Mouse (Mus musculus): ENCODE data around the gene Ssu72.
"Not testable (repeated sequence)": the region's sequence is repeated elsewhere in the genome, so short reads cannot be mapped to it uniquely, and the experiment has no call there.

Ssu72 gene

GRCm38 (mm10) chr4:155700425-155700824, 4.2 kb upstream of the Ssu72 start:
- no peak for DNase-seq (ENCODE audit: low spot score)

GRCm38 (mm10) chr4:155703425-155703929, 1.1 kb upstream of the Ssu72 start:
- no peak for DNase-seq (ENCODE audit: low spot score)

DNA sequence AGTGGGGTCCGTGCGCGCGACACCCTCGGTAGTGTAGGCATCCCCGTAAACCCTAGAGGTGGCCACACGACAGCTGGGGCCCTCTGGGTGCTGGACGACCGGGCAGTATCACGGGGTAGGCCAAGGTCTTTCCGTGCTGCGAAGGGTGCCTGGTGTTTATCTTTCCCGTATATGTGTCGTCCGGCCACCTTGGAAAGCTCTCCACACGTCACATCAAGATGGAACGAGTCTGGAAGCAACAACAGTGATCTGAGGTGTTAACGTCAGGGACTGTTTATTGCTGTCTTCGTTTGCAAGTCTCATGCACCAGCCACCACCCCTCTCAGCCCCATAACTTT, 961 bp downstream of the Ssu72 start:
- no peak for DNase-seq (ENCODE audit: low spot score)

DNA sequence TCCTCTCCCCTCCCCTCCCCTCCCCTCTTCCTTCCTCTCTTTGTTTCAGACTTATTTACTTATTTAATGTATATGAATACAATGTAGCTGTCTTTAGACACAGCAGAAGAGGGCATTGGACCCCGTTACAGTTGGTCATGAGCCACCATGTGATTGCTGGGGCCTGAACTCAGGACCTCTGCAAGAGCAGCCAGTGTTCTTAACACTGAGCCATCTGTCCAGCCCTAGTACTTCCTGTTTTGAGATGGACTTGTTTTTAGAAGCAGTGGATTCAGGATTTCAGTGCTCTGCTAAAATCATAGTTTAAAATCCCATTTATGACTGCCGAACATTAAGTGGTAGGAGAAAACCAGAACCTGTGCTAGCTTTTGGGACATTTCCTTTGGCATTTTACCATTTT, 4.0 kb downstream of the Ssu72 start:
- no peak for DNase-seq (ENCODE audit: low spot score)

DNA sequence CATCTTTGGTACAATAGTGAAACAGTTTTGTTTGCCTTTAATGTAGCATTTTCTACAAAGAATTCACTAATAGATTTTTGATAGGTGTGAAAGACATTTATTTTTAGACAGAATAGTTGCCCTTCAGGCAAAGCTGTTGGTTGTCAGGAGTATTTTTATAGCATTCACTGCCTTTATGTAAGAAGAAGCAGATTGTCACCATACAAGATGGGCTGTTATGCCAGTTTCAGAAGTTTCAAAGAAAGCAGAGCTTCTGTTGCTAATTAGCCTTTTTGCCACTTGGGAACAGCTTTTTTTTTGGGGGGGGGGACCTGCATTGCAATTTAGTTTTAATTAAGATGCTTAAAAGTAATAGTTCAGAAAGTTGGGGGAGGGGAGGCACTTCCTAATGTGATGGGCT, 4.4 kb downstream of the Ssu72 start:
- no peak for DNase-seq (ENCODE audit: low spot score)

DNA sequence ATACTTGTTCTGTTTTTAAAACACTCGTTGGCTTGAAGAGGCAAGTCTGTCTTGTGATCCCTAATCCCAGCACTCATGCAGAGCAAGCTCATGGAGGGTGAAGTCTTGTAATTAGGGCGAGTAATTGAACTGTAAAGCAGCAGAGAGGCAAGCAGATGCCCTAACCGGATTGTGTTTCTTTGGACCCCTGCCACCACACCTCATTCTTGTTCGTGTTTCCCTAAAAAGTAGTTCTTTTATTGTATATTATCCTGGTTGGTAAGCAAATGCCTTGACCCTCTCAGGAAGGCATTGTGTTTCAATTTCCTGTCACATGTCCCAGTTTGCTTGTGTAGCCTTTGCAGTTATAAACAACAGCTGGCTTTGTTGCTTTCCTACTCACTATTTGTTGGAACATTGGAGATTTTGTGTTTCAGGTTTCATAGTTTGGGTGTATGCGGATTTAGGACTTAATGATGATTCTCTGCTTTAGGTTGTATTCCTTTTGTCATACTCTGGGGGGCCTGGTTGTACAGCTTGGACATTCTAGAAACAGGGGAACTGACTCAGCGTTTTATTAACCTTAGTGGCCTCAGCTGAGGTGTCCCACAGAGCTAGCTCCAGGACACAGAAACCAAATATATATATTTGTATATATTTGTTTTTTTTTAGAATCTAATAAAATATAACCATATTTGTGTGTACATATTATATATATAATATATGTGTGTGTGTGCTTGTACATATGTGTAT, 6.1 kb downstream of the Ssu72 start:
- DNase-seq (ENCODE audit: low spot score): no peak

DNA sequence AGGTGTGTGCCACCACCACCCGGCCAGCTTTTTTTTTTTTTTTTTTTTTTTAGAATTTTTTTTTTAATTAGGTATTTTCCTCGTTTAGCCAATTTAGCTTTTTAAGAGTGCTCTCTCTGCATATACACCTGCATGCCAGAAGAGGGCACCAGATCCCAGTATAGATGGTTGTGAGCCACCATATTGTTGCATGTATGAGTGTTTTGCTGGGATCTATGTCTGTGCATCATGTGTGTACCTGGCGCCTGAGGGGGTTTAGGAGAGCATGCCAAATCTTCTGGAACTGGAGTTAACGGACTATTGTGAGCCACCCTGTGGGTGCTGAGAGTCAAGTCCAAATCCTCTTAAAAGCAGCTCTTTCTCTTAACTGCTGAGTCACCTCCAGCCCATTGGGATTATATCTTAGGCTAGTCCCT, 17.1 kb downstream of the Ssu72 start:
- DNase-seq (ENCODE audit: low spot score): no peak

DNA sequence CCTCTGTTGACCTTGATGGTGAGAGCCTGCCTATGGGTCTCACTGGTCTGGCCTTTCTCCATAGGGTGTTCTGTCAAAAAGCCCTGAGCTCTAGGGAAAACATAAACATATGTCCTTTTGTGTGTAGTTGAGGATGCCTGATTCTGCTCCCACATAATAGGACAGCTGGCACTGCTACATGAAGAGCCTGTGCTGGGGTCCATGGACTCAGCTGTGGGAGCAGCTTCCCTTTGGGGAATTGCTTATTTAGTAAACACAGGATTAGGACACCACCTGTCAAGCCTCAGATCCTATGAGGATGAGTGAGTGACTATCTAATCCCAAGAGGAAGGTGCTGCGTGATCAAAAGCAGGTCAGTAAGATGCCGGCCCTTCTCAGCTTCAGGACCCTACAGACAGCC, 23.4 kb downstream of the Ssu72 start:
- no peak for DNase-seq (ENCODE audit: low spot score)

- no peak for DNase-seq (ENCODE audit: low spot score)
Measured at GRCm38 (mm10) chr4:155733267-155733666, 28.7 kb downstream of the Ssu72 start.

DNA sequence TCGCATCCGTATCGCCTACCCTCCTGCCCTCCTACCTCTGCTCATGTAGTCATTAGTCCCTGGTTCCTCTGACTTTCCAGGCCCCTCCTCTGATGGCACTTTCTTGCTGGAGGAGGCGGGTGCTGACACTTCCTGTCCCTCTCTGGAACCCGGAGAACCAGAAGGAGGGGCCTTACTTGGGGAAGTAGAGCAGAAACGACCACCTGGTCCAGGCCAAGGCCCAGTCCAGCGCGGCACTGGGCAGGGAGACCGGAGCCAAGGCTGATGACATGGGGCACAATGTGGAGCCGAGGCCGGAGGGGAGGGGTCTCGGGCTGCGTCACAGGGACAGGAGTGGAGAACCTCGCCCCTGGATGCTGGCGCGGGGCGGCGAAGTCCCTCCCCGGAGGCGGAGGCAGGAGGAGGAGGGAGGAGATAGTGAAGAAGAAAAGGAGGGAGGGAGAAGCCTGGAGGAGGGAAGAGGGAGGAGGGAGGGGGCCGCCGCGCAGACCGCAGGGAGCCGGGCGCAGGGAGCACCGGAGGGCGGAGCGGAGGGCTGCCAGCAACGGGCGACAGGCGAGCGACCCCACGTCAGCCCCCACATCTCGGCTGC, 29.8 kb downstream of the Ssu72 start, which contains the start of gene Tmem240:
Gene Tmem240 (plus strand): TSS at position 451 of the 592 bp plus-strand sequence.
- DNase-seq (ENCODE audit: low spot score): peak; percentile 70

DNA sequence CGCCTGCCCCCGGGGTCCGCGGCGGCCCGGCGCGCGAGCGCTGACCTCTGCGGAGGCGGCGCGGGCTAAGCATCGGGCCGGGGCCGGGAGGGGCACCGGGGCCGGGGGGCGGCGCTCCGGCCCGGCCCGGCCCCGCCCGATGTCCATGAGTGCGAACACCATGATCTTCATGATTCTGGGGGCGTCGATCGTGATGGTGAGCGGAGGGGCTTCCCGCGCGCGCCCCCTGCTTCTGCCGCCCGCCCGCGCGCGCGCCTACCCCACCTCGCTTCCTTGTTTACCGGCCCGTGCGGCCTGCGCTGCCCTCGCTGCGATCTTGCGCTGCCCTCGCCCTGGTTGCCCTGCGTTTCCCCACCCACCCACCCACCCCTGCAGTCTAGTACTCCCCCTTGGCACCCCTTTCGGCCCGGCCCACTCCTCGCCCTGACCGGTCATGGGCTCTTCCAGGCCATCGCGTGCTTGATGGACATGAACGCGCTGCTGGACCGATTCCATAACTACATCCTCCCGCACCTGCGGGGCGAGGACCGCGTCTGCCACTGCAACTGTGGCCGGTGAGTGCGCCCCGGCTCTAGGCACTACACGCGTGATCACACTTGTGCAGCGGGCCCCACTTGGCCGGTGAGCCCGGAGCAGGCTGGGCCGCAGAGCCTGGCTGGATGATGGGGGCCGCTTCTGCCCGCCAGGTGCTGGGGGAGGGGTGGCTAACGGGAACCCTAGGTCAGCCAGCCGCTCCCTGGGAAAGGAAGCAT, 30.5 kb downstream of the Ssu72 start:
- DNase-seq (ENCODE audit: low spot score): no peak

- no peak for DNase-seq (ENCODE audit: low spot score)
Measured at GRCm38 (mm10) chr4:155735788-155736187, 31.2 kb downstream of the Ssu72 start.

DNA sequence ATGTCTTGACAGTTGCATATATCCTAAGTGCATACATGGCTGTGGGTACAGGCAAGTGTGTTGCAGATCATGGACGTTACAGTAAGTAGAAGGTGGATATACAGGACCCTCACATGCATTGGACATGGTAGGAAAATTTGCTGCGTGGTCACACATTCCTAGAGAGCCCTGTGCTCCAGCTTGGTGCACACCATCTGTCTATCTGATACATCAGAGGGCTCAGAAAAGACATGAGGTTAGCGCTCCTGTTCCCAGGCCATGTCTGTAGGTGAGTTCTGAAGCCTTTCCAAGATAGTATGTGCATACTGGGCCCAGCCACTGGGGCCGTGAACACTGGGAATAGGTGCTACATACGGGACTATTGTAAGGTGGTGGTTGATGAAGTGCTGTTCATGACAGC, 31.8 kb downstream of the Ssu72 start:
- DNase-seq (ENCODE audit: low spot score): no peak

DNA sequence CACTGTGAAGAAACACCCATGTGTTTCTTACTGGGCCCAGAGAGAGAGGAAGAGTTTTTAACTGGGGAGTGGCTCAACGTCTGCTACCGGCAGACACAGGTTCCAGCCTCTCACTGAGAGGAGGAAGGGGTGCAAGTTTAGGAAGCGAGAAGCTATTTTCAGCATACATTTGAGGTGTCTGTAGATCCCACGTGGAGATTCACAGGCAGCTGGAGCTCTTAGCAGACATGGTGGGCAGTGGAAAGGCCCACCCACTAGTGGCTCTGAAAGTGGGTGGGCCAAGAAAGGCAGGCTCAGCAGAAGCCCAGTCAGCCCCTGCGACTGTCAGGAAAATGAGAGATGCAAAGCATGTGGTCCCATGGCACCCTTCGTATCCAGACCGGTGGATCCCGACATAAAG, 33.7 kb downstream of the Ssu72 start:
- DNase-seq (ENCODE audit: low spot score): no peak

- DNase-seq (ENCODE audit: low spot score): no peak
Measured at GRCm38 (mm10) chr4:155739152-155739551, 34.6 kb downstream of the Ssu72 start.

- DNase-seq (ENCODE audit: low spot score): no peak
Measured at GRCm38 (mm10) chr4:155739741-155740636, 35.4 kb downstream of the Ssu72 start.

DNA sequence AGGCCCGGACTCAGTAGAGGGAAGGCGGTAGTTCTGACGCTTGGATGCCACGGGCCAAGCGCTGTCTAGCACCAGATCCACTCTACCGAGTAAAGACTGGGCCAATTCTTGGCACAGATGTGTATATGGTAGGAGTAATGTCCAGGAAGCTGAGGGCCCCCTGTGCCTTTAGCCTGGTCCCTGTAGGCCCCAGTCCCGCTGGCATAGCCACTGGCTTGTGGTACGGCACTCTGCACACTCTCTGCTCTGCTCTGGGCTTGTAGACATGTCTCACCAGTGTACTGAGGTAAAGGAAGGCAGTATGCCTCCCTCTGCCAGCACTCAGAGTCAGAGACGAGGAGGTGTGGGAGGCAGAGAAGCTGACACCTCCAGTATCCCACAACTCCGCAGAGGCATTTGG, 36.1 kb downstream of the Ssu72 start:
- DNase-seq (ENCODE audit: low spot score): not testable (repeated sequence)

GRCm38 (mm10) chr4:155742684-155743083, 38.1 kb downstream of the Ssu72 start:
- DNase-seq (ENCODE audit: low spot score): no peak

DNA sequence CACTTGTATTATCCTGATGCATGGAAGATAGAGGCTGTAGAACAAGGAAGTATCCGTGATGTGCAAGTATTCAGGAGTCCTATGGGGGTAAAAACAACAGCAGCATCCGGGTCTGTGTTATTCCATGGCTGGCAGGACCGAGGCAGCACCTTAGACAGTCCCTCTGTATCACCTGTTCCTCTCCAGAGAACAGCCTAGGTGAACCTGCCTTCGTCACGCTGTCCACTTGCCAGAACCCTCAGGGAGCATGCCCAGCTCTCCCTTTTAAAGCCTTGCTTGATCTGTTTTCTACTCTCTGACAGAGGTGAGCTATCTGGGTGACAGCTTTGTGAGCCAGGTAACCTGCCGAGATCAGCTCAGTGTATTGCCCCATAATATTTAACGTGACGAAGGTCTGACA, 39.9 kb downstream of the Ssu72 start:
- DNase-seq (ENCODE audit: low spot score): no peak

- no peak for DNase-seq (ENCODE audit: low spot score)
Measured at GRCm38 (mm10) chr4:155745136-155745535, 40.5 kb downstream of the Ssu72 start.

- DNase-seq (ENCODE audit: low spot score): no peak
Measured at GRCm38 (mm10) chr4:155746036-155746548, 41.5 kb downstream of the Ssu72 start.
